Mouse (Mus musculus): ENCODE measurements around the gene Mrpl58.

The Mrpl58 gene

DNA sequence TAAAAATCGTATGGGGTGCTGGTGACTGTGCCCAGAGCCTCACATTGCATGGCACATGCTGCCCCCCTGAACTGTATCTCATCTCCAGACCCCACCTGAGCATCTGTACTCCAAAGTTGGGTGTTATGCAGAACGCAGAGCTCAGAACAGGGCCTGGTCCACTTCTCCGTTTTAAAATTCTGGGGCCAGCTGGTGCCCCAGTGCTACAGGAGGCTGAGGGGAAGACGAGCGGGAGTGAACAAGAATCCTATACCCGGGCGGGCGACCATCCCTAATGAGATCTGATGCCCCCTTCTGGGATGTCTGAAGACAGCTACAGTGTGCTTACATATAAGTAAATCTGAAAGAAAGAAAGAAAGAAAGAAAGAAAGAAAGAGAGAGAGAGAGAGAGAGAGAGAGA, 57.4 kb downstream of the Mrpl58 start:
- no peak for DNase-seq (ENCODE audit: low spot score)

DNA sequence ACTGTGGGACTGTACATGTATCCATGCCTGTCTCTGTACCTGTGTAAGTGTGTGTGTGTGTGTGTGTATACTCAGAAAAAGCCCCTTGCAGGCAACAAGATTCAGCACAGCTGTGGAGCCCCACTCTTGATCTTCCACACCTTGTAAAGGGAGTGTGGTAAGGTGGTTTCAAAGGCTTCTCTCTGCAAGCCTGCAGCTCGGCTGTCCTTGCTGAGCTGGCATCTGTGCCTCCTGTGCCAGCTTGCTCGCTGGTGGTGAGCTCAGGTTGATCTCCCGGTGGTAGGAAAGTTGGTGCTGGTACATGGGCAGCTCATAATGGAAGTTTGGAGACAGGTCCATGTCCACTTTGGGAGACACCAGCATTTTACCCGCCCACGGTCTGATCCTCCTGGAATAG, 58.3 kb downstream of the Mrpl58 start:
- no peak for DNase-seq (ENCODE audit: low spot score)
